Mouse (Mus musculus) limb, embryonic 12.5 days (tissue): Measurements from ENCODE around the gene Tnfsf15. TPM values are rescaled to one million over a fixed set of nuclear protein-coding genes. Genes with fewer than 3 reads are reported as not detected.

Source experiments
- ATAC-seq: fragments of 200-750 bp; cut with Nextera tagmentation; 2 replicates; pipeline ENCODE4 v1.8.0; 2017; ENCODE audit warnings: low read depth, moderate TSS enrichment; ENCODE audit not compliant: insufficient number of reproducible peaks, insufficient read depth, low FRiP score, low TSS enrichment
- H3K27ac ChIP-seq: fragments of 300-500 bp; sonication (generic); 2 replicates; pipeline ENCODE4 v1.5.1; 2016; ENCODE audit warnings: mild to moderate bottlenecking, moderate library complexity
- H3K27me3 ChIP-seq: fragments of 300-500 bp; sonication (generic); 2 replicates; pipeline ENCODE4 v1.6.1; 2016; ENCODE audit warnings: mild to moderate bottlenecking, moderate library complexity
- H3K36me3 ChIP-seq: fragments of 300-500 bp; sonication (generic); 2 replicates; pipeline ENCODE4 v1.6.1; 2016; ENCODE audit warnings: mild to moderate bottlenecking, moderate library complexity
- H3K4me1 ChIP-seq: fragments of 300-500 bp; sonication (generic); replicated peaks from 2 replicates; pipeline ENCODE4 v1.6.1; 2016
- H3K4me2 ChIP-seq: fragments of 300-500 bp; sonication (generic); 2 replicates; pipeline ENCODE4 v1.6.1; 2016; ENCODE audit warnings: mild to moderate bottlenecking, moderate library complexity
- H3K4me3 ChIP-seq: fragments of 300-500 bp; sonication (generic); replicated peaks from 2 replicates; pipeline ENCODE4 v1.5.1; 2016; ENCODE audit warnings: mild to moderate bottlenecking
- H3K9ac ChIP-seq: fragments of 300-500 bp; sonication (generic); replicated peaks from 2 replicates; pipeline ENCODE4 v1.6.1; 2016; ENCODE audit warnings: mild to moderate bottlenecking, moderate library complexity
- H3K9me3 ChIP-seq: fragments of 300-500 bp; sonication (generic); 2 replicates; pipeline ENCODE4 v1.6.1; 2016; ENCODE audit warnings: mild to moderate bottlenecking, moderate library complexity
- WGBS: fragments of 180-500 bp; shearing (Covaris S2); methylation state at CpG from one replicate; pipeline ENCODE4 v1.1.7; 2016; 5-methylcytosine and 5-hydroxymethylcytosine counted together
- polyA plus RNA-seq: library from polyadenylated mRNA; unstranded; fragments of >200 nt; fragmentation: Nextera tagmentation; extraction: Ambion mirVana; gene quantifications from 2 replicates; pipeline ENCODE4 v1.2.1, GENCODE M21; 2016

The Tnfsf15 gene
- polyA plus RNA-seq, 1 experiment from 2014 or later = not detected

DNA sequence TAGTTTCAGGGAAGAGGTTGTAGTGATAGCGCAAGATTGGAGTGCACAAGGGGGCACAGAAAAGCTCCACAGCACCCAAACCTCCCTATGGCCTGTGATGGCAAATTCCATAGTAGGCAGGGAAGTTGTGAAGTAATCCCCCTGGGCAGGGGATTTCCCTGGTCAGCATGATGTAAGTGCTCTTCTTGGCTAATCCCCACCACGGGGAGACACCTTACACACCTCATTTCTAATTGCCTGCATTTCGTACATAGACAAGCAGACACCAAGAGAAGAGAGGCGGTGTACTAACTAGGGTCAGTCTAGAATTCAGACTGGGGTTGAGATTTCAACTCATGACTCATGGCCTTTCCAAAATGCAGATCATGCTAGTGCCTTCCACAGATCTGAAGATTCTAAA is 4.2 kb downstream of the Tnfsf15 start:
- Histone ChIP-seq H3K9ac (no peak overlapping the region), H3K4me1 (peaks cover 40% of the 10 kb centered on the region), H3K27ac (no peak overlapping the region), H3K9me3 (no peaks in the 10 kb centered on the region), H3K36me3 (no peaks in the 10 kb centered on the region), H3K27me3 (no peaks in the 10 kb centered on the region), H3K4me3 (no peak overlapping the region), H3K4me2 (no peak overlapping the region)
- ATAC-seq = no peak
- WGBS = 84% methylated on average over 4 of the region's 4 CpGs

DNA sequence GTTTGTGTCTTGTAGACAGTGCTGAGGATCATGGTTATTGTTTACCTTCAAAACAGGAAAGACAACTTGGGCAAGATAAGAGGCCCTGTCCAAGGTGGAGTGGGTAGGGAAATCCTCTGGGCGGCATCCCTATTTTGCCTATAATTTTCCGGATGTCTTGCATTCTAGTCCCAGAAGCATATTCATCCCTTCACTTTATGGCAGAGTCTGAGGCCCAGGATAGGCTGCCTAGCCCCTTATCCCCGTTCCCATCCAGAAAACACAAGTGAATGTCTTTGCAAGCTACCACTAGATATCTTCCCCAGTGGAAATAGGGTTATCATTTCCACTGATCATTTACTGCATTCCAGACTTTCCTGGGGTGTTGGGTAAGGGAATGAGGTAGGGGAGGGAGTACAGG is 4.9 kb downstream of the Tnfsf15 start:
- H3K4me1 ChIP-seq = peaks cover 40% of the 10 kb centered on the region
- H3K9me3 ChIP-seq = no peaks in the 10 kb centered on the region
- no peak overlapping the region for H3K4me3 ChIP-seq
- 89% methylated on average over 3 of the region's 3 CpGs for WGBS
- no peak overlapping the region for H3K9ac ChIP-seq
- H3K4me2 ChIP-seq = no peak overlapping the region
- no peaks in the 10 kb centered on the region for H3K27me3 ChIP-seq
- no peak for ATAC-seq
- no peak overlapping the region for H3K27ac ChIP-seq
- no peaks in the 10 kb centered on the region for H3K36me3 ChIP-seq

DNA sequence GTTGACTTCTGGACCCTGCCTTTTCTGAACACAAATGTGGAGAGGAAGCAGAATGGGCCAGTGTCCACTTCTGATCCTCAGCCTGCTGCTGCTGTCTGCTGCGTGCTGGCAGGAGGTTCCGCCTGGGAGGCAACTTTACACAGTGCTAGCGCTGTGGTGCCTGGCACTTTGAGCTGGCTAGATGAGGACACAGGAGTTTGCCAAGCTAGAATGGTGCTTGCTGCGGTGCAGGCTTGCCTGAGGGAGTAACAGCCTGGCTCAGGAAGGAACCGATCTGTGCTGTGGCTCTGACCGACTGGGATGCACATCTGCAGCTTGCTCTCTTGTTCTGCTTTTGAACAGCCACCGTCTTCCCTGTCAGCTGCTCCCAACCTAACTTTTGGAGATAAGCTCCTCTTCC is 5.4 kb downstream of the Tnfsf15 start:
- no peak overlapping the region for H3K4me2 ChIP-seq
- WGBS = 55% methylated on average over 7 of the region's 7 CpGs
- no peak for ATAC-seq
- no peaks in the 10 kb centered on the region for H3K27me3 ChIP-seq
- no peak overlapping the region for H3K27ac ChIP-seq
- no peak overlapping the region for H3K4me3 ChIP-seq
- H3K9me3 ChIP-seq = no peaks in the 10 kb centered on the region
- no peaks in the 10 kb centered on the region for H3K36me3 ChIP-seq
- H3K9ac ChIP-seq = no peak overlapping the region
- H3K4me1 ChIP-seq = peaks cover 35% of the 10 kb centered on the region

DNA sequence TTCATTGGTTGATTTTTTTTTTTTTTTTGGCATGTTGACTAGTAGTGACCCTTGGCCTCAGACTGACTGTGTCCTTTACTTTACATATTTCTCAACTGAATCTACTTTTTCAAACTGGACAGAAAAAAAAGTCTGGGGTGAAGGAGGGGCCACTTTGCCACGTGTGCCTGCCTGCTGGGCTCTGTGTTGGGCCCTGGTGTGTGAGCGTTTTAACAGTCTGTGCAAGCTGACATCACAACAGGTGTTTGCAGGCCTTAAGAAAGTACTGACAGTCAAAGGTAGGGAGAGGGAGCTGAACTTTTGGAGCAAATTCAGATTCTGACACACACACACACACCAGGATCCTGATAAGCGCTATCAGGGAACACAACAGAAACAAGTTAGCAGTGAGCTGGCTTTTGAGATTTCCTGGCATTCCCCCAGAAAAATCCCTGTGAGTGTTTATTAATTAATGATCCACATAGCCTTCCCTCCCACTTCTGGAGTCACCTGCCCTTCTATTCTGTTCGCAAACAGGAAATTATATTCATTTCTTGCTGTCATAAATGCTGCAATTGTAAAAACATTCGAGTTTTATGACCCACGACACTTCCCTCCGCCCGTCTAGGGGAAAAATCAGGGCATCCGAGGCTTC is 6.4 kb downstream of the Tnfsf15 start:
- Histone ChIP-seq H3K36me3 (no peaks in the 10 kb centered on the region), H3K9me3 (no peaks in the 10 kb centered on the region), H3K27ac (no peak overlapping the region), H3K27me3 (no peaks in the 10 kb centered on the region), H3K9ac (no peak overlapping the region), H3K4me3 (no peak overlapping the region), H3K4me1 (peaks cover 32% of the 10 kb centered on the region), H3K4me2 (no peak overlapping the region)
- 49% methylated on average over 9 of the region's 9 CpGs for WGBS
- no peak for ATAC-seq

DNA sequence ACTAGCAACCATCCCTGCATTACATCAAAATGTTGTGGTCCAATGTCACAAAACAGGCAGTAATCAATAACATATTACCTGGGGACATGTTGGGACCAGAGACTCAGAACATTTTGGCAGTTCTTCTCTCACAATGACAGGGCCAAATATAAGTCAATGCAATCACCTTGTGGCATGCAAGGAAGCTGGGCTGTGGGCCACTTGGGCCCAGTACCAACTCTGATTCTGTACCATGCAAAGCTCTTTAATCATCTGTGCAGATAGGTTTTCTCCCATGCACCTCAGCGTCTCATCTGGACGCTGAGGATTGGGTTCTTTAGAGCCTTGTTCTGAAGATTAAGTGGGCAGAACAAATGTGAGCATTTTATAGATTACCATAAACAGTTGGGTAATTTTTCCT is 13.6 kb downstream of the Tnfsf15 start:
- no peak overlapping the region for H3K4me3 ChIP-seq
- H3K9me3 ChIP-seq = no peaks in the 10 kb centered on the region
- no peak overlapping the region for H3K27ac ChIP-seq
- 52% methylated on average over 2 of the region's 2 CpGs for WGBS
- ATAC-seq = no peak
- H3K9ac ChIP-seq = no peak overlapping the region
- no peaks in the 10 kb centered on the region for H3K27me3 ChIP-seq
- H3K4me1 ChIP-seq = peaks cover under 1% of the 10 kb centered on the region; the same call in 1 of the 2 replicates
- H3K4me2 ChIP-seq = no peak overlapping the region
- H3K36me3 ChIP-seq = no peaks in the 10 kb centered on the region

DNA sequence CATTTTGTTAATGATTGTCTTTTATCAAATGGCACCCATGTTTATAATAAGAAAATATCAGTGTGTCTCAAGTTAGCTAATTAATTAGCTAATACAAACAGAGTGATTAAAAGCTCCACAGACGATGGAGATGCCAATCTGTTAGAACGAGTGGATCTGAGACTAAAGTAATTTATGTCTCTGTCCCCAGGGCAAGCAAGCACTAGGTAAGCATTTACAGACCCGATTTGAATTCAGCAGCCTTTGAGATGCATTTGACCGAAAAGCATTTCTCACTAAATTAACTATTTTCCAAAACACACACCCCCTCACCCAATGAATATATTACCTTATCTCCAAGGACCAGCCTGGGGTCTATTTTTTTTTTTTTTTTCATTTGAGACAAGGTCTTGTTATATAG is 18.2 kb downstream of the Tnfsf15 start:
- WGBS = 27% methylated on average over 4 of the region's 4 CpGs
- ATAC-seq = no peak

DNA sequence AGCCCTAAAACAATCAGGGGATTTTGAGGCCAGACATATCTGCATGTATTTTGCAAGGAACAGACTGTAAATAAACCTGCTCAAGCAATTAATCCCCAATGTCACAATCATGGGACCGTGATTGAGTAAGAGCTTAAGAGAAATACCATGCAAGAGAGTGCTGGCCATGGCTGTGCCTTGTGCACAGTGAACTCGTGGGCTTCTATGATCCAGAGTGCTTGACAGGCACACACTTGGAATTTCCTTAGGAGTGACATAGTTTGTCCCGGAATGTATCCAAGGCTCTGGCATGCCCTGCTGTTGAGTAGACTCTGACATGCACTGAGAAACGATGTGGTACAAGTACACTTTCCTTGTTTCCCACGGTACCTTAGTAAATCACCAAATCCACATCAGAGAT is 18.9 kb downstream of the Tnfsf15 start:
- 51% methylated on average over 5 of the region's 5 CpGs for WGBS
- H3K4me3 ChIP-seq = no peak overlapping the region
- no peak overlapping the region for H3K9ac ChIP-seq
- no peaks in the 10 kb centered on the region for H3K27me3 ChIP-seq
- no peak overlapping the region for H3K4me2 ChIP-seq
- H3K36me3 ChIP-seq = no peaks in the 10 kb centered on the region
- H3K4me1 ChIP-seq = peaks cover 6% of the 10 kb centered on the region; the same call in 1 of the 2 replicates
- no peak for ATAC-seq
- no peaks in the 10 kb centered on the region for H3K9me3 ChIP-seq
- H3K27ac ChIP-seq = no peak overlapping the region

More for the DNA sequence above, 18.2 kb downstream of the Tnfsf15 start:
- no peaks in the 10 kb centered on the region for H3K36me3 ChIP-seq
- H3K9me3 ChIP-seq = no peaks in the 10 kb centered on the region
- no peak overlapping the region for H3K4me3 ChIP-seq
- no peak overlapping the region for H3K9ac ChIP-seq
- H3K27ac ChIP-seq = no peak overlapping the region
- H3K4me1 ChIP-seq = peaks cover 6% of the 10 kb centered on the region; the same call in 1 of the 2 replicates
- H3K27me3 ChIP-seq = no peaks in the 10 kb centered on the region
- no peak overlapping the region for H3K4me2 ChIP-seq

DNA sequence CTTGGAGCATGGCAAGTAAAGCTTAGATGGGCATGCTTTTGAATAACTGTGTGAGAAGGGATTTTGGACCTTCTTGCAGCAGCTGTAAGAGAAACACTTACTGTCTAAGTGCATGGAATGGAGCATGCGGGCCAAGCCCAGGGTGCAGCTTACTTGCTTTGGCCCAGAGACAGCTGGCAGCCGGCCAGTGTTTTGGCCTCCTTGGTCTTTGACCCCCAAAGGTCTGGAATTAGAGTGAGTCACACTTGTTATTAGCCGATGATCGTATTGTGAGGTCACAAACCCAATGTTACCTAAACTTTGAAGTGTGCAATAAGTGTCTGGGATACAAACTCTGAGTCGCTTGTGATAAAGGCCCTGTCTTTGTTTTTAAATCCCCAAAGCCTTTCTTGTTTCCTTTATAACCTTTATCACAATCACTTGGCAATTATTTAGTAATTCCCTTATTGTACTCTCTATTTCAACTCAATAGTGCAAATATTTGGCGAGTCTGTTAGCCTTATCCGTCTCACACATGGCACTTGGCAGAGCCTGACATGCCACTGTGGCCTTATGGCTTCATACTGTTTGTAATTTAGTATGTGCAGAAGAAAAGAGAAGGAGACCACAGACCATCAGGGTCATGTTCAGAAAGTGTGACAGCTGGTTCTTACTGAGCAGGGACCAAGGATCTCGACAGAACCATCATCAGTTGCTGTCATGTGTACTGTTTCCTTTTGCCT is 26.8 kb downstream of the Tnfsf15 start:
- no peak overlapping the region for H3K4me2 ChIP-seq
- H3K4me1 ChIP-seq = no peaks in the 10 kb centered on the region
- no peaks in the 10 kb centered on the region for H3K9me3 ChIP-seq
- no peaks in the 10 kb centered on the region for H3K36me3 ChIP-seq
- no peak overlapping the region for H3K4me3 ChIP-seq
- H3K9ac ChIP-seq = no peak overlapping the region
- H3K27me3 ChIP-seq = no peaks in the 10 kb centered on the region
- no peak for ATAC-seq
- H3K27ac ChIP-seq = no peak overlapping the region
- WGBS = 71% methylated on average over 8 of the region's 8 CpGs

DNA sequence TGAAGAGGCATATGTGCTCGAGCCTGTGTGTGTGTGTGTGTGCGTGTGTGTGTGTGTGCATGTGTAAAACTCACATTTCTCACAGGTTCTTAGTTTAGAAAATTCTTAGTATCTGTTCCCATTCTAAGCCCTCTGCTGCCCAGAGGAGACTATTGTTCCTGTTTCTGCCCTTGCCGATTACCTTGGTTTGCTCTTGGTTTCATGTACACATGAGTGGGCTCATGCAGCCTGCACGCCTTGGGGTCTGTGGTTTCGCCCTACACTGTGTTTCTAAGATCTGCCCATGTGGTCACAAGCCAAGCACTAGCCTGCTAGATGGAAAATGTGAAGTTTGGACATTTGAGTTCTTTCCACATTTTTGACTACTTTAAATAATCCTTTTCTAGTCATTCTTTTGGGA is 33.0 kb downstream of the Tnfsf15 start:
- H3K27me3 ChIP-seq = no peaks in the 10 kb centered on the region
- no peaks in the 10 kb centered on the region for H3K4me1 ChIP-seq
- no peak overlapping the region for H3K9ac ChIP-seq
- 89% methylated on average over 5 of the region's 5 CpGs for WGBS
- no peak overlapping the region for H3K4me3 ChIP-seq
- H3K27ac ChIP-seq = no peak overlapping the region
- no peak overlapping the region for H3K4me2 ChIP-seq
- H3K36me3 ChIP-seq = no peaks in the 10 kb centered on the region
- H3K9me3 ChIP-seq = no peaks in the 10 kb centered on the region
- ATAC-seq = no peak

DNA sequence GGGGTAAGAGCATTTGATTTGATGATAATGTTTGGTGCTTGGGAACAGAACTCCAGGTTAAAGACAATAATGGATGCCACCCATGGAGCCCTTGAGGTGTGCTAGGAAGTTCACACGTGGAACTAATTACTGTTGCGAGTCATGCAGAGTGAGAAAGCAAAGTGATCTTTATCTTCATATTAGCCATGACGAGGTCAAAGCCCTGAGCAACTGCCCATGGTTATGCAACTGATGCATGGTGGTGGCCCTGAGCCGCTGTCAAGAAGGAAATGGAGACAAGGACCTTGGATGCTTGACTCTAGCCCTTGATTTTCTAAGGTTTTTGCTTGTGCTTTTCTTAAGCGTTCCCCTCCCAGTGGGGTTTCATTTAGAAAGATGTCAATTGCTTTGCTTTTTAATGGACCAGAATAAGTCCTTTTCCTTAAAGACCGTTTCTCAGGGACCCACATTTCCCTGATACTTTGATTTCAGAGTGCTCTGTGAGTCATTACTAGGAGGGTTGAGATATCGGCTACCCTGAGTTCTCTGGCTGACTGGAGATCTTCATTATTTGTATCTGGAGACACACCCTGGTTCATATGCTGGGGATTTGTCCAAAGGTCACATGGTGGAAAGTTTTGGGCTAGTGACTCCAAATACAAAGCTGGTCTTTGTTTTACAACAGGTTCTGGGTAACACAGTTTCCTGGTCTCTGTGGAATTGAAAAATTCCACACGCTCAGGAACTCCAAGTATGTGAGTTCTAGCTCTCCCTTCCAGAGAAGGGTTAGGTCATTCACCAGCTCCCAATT is 34.3 kb downstream of the Tnfsf15 start:
- H3K9ac ChIP-seq = no peak overlapping the region
- H3K4me3 ChIP-seq = no peak overlapping the region
- no peaks in the 10 kb centered on the region for H3K4me1 ChIP-seq
- H3K36me3 ChIP-seq = no peaks in the 10 kb centered on the region
- no peaks in the 10 kb centered on the region for H3K9me3 ChIP-seq
- ATAC-seq = no peak
- no peak overlapping the region for H3K27ac ChIP-seq
- no peaks in the 10 kb centered on the region for H3K27me3 ChIP-seq
- H3K4me2 ChIP-seq = no peak overlapping the region
- 55% methylated on average over 8 of the region's 8 CpGs for WGBS

DNA sequence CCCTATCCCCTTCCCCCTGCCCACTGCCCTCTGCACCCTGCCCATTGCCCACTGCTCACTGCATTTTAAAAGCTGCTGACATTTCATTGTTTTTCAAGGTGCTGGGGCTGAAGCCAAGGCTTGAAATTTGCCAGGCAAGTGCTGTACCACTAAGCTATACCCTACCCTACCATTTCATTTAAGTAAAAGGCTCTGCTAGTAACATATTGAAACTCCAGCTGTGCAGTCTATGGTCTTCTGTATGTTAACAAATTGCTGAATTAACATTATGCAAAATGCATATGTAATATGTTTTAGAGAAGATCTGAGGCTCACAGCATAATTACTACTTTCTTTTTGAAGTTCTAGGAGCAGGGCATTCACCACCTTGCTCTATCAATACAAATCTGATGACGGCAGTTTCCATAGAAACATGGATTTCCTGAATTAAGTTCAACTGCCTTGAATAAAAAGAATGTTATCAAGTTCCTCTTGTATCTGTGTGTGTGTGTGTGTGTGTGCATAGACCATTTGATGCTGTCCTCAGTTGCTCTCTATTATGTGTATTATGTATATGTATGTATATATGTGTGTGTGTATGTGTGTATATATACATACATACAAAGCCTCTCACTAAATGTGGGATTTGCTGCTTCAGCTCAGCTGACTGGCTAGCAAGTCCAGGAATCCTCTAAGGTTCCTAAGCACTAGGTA is 38.5 kb downstream of the Tnfsf15 start:
- H3K27me3 ChIP-seq = no peaks in the 10 kb centered on the region
- WGBS = 91% methylated on average over 1 of the region's 1 CpGs
- H3K27ac ChIP-seq = no peak overlapping the region
- H3K9me3 ChIP-seq = no peaks in the 10 kb centered on the region
- H3K9ac ChIP-seq = no peak overlapping the region
- H3K4me3 ChIP-seq = no peak overlapping the region
- no peaks in the 10 kb centered on the region for H3K36me3 ChIP-seq
- H3K4me1 ChIP-seq = no peaks in the 10 kb centered on the region
- no peak overlapping the region for H3K4me2 ChIP-seq
- no peak for ATAC-seq
